Mouse (Mus musculus) hindbrain, embryonic 13.5 days (tissue): ENCODE measurements at regions not wholly inside any gene's neighbourhood (a gene's known extent, or its start where the extent isn't known, plus 50 kb on each side); places are given as distances from the start of the nearest gene placed in this dataset.

Source experiments
- ATAC-seq: fragments of 200-750 bp; cut with Nextera tagmentation; 2 replicates; pipeline ENCODE4 v1.8.0; 2017; ENCODE audit warnings: moderate TSS enrichment; ENCODE audit not compliant: low FRiP score
- H3K27ac ChIP-seq: fragments of 300-500 bp; sonication (generic); 2 replicates; pipeline ENCODE4 v1.5.1; 2015; ENCODE audit warnings: inconsistent platforms, mild to moderate bottlenecking, moderate library complexity
- H3K27me3 ChIP-seq: fragments of 300-500 bp; sonication (generic); 2 replicates; pipeline ENCODE4 v1.6.1; 2015; ENCODE audit warnings: mild to moderate bottlenecking, inconsistent platforms
- H3K36me3 ChIP-seq: fragments of 300-500 bp; sonication (generic); 2 replicates; pipeline ENCODE4 v1.6.1; 2015; ENCODE audit warnings: mild to moderate bottlenecking, inconsistent platforms
- H3K4me1 ChIP-seq: fragments of 300-500 bp; sonication (generic); replicated peaks from 2 replicates; pipeline ENCODE4 v1.6.1; 2015; ENCODE audit warnings: inconsistent platforms
- H3K4me2 ChIP-seq: fragments of 300-500 bp; sonication (generic); 2 replicates; pipeline ENCODE4 v1.6.1; 2015; ENCODE audit warnings: inconsistent platforms, mild to moderate bottlenecking, moderate library complexity
- H3K4me3 ChIP-seq: fragments of 300-500 bp; sonication (generic); 2 replicates; pipeline ENCODE4 v1.5.1; 2015; ENCODE audit warnings: mild to moderate bottlenecking, inconsistent platforms
- H3K9ac ChIP-seq: fragments of 300-500 bp; sonication (generic); 2 replicates; pipeline ENCODE4 v1.6.1; 2015; ENCODE audit warnings: mild to moderate bottlenecking, inconsistent platforms
- H3K9me3 ChIP-seq: fragments of 300-500 bp; sonication (generic); 2 replicates; pipeline ENCODE4 v1.6.1; 2016; ENCODE audit warnings: inconsistent platforms
- WGBS: fragments of 180-500 bp; shearing (Covaris S2); methylation state at CpG from one replicate; pipeline ENCODE4 v1.1.7; 2015; 5-methylcytosine and 5-hydroxymethylcytosine counted together

- Histone ChIP-seq H3K36me3 (no peaks in the 10 kb centered on the region), H3K9me3 (no peaks in the 10 kb centered on the region), H3K9ac (no peak overlapping the region), H3K4me3 (no peak overlapping the region), H3K4me2 (no peak overlapping the region), H3K27me3 (peaks cover 15% of the 10 kb centered on the region), H3K27ac (no peak overlapping the region), H3K4me1 (peaks cover 4% of the 10 kb centered on the region; the same call in 1 of the 2 replicates)
- WGBS: 54% methylated on average over 3 of the region's 3 CpGs
- ATAC-seq: no peak
These were observed 238.1 kb downstream of the Gm765 start for GRCm38 (mm10) chr6:98104432-98104831.

- ATAC-seq: no peak
- H3K27ac ChIP-seq: no peak overlapping the region
- no peaks in the 10 kb centered on the region for H3K36me3 ChIP-seq
- H3K4me2 ChIP-seq: no peak overlapping the region
- 73% methylated on average over 4 of the region's 4 CpGs for WGBS
- H3K4me1 ChIP-seq: peaks cover 4% of the 10 kb centered on the region; the same call in 1 of the 2 replicates
- no peak overlapping the region for H3K9ac ChIP-seq
- no peaks in the 10 kb centered on the region for H3K9me3 ChIP-seq
- H3K27me3 ChIP-seq: peaks cover 15% of the 10 kb centered on the region
- H3K4me3 ChIP-seq: no peak overlapping the region
These were observed 241.5 kb downstream of the Gm765 start for GRCm38 (mm10) chr6:98101023-98101422.

GRCm38 (mm10) chr6:98099126-98099525 lies 243.4 kb downstream of the Gm765 start:
- no peak overlapping the region for H3K9ac ChIP-seq
- H3K27ac ChIP-seq: no peak overlapping the region
- no peak for ATAC-seq
- H3K4me1 ChIP-seq: peaks cover 10% of the 10 kb centered on the region; the same call in 1 of the 2 replicates
- WGBS: 91% methylated on average over 9 of the region's 9 CpGs
- H3K4me3 ChIP-seq: no peak overlapping the region
- H3K4me2 ChIP-seq: no peak overlapping the region
- no peaks in the 10 kb centered on the region for H3K36me3 ChIP-seq
- H3K9me3 ChIP-seq: no peaks in the 10 kb centered on the region
- peaks cover 13% of the 10 kb centered on the region for H3K27me3 ChIP-seq

- 74% methylated on average over 4 of the region's 4 CpGs for WGBS
- H3K9me3 ChIP-seq: no peaks in the 10 kb centered on the region
These were observed 247.3 kb downstream of the Gm765 start for GRCm38 (mm10) chr6:98095243-98095642.

GRCm38 (mm10) chr6:98089185-98089584 lies 253.4 kb downstream of the Gm765 start:
- no peaks in the 10 kb centered on the region for H3K9me3 ChIP-seq
- no peak overlapping the region for H3K4me2 ChIP-seq
- no peak overlapping the region for H3K27ac ChIP-seq
- no peaks in the 10 kb centered on the region for H3K36me3 ChIP-seq
- no peak overlapping the region for H3K9ac ChIP-seq
- H3K4me1 ChIP-seq: no peaks in the 10 kb centered on the region
- no peaks in the 10 kb centered on the region for H3K27me3 ChIP-seq
- no peak for ATAC-seq
- 49% methylated on average over 4 of the region's 4 CpGs for WGBS
- H3K4me3 ChIP-seq: no peak overlapping the region

More at GRCm38 (mm10) chr6:98095243-98095642, 247.3 kb downstream of the Gm765 start:
- H3K4me2 ChIP-seq: no peak overlapping the region
- no peak for ATAC-seq
- no peak overlapping the region for H3K4me3 ChIP-seq
- no peaks in the 10 kb centered on the region for H3K27me3 ChIP-seq
- peaks cover 7% of the 10 kb centered on the region; the same call in 1 of the 2 replicates for H3K4me1 ChIP-seq
- H3K27ac ChIP-seq: no peak overlapping the region
- no peak overlapping the region for H3K9ac ChIP-seq
- no peaks in the 10 kb centered on the region for H3K36me3 ChIP-seq

- 36% methylated on average over 4 of the region's 4 CpGs for WGBS
- Histone ChIP-seq H3K27ac (no peak overlapping the region), H3K4me1 (peaks cover 13% of the 10 kb centered on the region), H3K27me3 (0 out of 2 replicates have a peak, but pooled peaks cover 3% of the 10 kb centered on the region), H3K4me2 (no peak overlapping the region), H3K36me3 (no peaks in the 10 kb centered on the region), H3K9ac (no peak overlapping the region), H3K4me3 (no peak overlapping the region), H3K9me3 (no peaks in the 10 kb centered on the region)
- peak; percentile 10; the same call in 1 of the 2 replicates for ATAC-seq
These were observed 262.5 kb downstream of the Gm765 start for GRCm38 (mm10) chr6:98080076-98080475.
